Mouse (Mus musculus) testis, adult 2 months (tissue): Measurements from ENCODE around the gene Vmn1r197.

ENCODE experiments used
- CTCF ChIP-seq: fragments of 200-500 bp; IDR thresholded peaks from 2 replicates; pipeline ENCODE4 v1.5.1; 2012; ENCODE audit warnings: low read depth, mild to moderate bottlenecking, inconsistent platforms, low read length, moderate library complexity; ENCODE audit not compliant: control insufficient read depth, insufficient read depth, insufficient replicate concordance
- POLR2A ChIP-seq: fragments of 200-500 bp; IDR thresholded peaks from 2 replicates; pipeline ENCODE4 v1.6.1; 2012; ENCODE audit warnings: low read depth, mild to moderate bottlenecking, inconsistent platforms, low read length, moderate library complexity; ENCODE audit not compliant: control insufficient read depth

- TF ChIP-seq POLR2A (no peak), CTCF (no peak)
Measured at GRCm38 (mm10) chr13:22350064-22350463, 25.7 kb downstream of the Vmn1r197 start, which contains the start of gene Vmn1r198.
